Mouse (Mus musculus): ENCODE results near the gene Rpf2.

Gene Rpf2

DNA sequence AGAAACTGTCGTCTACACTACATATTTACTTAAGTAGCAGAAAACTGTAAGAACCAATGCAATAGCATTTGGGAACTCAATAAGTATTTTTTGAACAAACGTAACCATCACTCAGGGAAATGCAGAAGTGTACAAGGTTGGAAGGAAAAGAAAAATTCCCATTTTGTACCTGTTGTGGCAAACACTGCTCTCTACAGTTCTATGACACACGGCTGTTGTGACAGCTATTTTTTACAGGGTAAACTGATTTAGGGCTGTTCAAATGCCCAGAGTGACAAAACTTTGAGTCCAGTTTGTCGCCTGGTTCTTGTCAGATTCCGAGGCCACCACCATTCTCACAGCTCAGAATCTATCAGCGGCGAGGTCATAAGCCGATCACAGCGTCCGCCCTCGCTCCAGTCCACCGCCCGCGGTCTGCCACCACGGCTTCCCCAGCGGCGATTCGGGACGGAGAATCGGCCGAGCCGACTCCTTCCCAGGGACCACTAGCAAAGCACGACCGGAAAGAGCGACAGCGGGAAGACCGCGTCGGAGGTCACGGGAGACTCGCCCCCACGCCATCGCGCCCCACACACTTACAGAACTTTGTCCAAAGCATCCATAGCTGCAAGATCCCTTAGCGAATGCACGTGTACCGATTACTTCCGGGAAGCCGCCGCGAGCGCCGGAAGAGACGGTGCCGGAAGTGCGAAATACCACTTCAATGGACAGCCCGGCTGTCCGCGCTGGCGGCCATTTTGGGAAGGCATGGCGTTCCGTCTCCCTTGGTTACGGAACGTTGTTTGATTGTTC, at the start of gene Rpf2:
TSS of gene Rpf2 (minus strand) at position 663 of the 792 bp plus-strand sequence.
- DNase-seq (ENCODE audit: extremely low spot score, low read depth, low spot score), result peak; percentile 81

DNA sequence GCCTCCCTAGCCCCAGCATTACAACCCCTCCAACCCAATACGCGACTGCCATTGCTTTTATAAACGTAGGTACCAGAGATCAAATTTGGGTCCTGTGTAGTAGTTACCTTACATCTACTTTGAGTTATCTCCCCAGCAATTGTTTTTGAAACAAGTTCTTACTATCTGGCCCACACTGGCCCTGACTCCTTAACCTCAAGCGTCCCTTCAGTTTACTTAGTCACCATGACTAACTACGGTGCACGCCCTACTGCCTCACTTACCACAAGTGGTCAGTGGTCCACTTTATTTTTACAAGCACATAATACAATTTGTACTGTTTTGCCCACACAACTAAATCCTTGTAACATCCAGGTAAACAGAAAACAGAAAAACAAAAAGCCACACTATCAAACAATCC, 45.8 kb upstream of the Rpf2 start:
- no peak for DNase-seq (ENCODE audit: extremely low spot score, low read depth, low spot score)

DNA sequence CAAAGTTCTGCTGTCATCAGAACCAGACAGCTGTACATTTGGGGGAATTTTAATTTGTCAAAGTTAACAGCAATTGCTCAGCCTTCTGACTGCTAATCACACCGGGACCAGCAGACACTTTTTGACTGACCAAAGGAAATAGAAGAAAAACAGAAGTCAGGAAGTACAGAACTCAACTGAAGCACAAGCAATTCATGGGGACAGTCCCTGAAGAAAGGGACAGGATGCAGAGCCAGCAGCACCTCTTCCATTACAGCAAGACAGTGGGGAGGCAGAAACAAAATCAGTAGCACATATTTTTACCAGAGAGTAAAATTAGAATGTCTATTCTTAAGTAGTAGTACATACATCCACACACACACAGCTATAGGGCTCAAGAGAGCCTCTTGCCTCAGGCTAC, 39.9 kb upstream of the Rpf2 start:
- no peak for DNase-seq (ENCODE audit: extremely low spot score, low read depth, low spot score)

DNA sequence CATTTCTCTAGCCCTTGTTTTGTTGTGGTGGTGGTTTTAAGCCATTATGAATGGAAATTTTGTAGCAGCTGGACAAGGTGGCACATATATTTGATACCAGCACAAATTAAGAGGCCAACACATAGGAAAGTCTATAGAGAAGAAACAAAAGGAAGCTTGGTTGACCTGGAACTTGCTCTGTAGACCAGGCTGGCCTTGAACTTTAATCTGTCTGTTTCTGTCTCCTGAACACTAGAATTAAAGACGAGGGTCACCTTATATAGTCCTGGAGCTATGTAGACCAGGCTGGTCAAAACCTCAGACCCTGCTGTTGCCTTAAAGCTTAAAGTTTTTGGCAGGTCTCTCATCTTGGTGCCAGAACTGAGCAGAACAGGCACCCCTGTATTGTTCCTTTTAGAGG, 38.7 kb upstream of the Rpf2 start:
- no peak for DNase-seq (ENCODE audit: extremely low spot score, low read depth, low spot score)

DNA sequence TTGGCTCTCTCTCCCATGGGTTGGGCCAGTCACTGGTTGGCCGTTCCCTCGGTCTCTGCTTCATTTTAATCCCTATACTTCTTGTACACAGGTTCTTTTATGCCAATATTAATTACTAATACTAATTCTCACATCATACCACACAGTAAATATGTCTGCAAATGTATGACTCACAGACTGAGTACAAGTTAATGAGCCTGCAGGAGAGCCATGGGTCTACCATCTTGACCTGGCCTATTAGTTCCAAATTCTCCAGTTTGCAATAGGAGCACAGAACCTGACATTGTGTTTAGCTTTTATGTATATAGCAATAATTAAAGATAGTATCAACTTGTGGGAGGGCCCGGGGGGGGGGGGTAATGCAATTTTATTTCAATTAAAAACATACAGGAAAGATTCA, 38.2 kb upstream of the Rpf2 start:
- DNase-seq (ENCODE audit: extremely low spot score, low read depth, low spot score), result no peak

DNA sequence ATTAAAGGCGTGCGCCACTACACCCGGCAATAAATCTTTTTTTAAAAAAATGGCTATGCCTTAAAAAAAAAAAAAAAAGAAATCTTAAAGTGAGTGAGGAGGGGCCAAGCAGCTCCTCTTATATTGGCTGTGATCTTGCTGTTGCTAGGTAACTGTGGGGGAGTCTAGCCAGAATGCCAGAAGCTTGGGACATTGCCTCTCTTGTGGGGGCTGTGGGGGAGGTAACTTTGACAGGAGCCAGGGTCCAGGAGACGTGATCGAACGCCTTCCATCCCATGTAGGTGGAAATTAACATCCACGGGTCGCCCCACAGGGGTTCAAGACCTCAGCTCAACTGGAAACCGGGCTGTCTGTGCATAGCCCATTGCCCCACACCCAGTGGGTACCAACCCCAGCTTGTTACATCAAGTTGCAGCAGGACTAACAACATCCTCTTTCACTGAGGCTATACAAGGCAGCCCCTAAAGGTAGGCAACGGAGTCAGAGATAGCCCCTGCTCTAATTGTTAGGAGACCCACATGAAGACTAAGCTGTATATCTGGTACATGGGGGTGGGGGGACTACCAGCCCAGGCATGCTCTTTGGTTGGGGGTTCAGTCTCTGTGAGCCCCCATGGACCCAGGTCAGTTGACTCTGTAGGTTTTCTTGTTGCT, 37.5 kb upstream of the Rpf2 start:
- no peak for DNase-seq (ENCODE audit: extremely low spot score, low read depth, low spot score)

DNA sequence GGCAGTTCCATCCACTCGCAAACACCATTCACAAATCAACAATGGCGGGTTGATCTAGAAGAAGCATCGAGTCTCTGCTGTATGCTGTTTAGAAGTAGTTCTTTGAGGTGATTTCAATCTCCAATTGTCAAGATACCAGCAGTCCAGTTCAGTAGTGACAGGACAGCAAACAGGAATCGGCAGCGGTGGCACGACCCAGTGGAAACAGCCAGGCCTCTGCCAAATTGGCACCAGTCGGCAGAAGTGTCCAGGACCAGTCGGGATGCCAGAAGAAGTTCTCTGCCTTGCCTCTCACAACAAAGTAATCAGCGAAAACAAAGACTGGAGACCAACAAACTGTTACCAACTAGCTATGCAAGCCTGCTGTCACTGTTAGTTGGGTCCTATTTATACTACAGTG, 36.8 kb upstream of the Rpf2 start:
- DNase-seq (ENCODE audit: extremely low spot score, low read depth, low spot score), result no peak

DNA sequence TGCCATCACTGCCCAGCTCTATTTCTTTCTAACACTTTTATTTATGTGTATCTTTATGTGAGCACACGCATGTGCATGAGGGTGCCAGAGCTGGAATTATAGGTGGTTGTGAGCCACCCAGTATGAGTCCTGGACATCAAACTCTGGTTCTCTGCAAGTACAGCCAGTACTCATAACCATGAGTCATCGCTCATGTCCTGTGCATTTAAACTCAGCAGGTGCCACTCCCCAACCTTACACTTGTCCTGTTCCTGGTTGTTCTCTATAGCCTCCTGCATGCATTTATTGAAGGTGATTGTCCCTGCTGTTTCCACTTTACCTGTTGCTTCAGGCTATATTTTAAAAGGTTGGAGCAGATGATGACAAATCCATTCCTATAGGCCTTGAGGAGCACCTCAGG, 34.7 kb upstream of the Rpf2 start:
- no peak for DNase-seq (ENCODE audit: extremely low spot score, low read depth, low spot score)

DNA sequence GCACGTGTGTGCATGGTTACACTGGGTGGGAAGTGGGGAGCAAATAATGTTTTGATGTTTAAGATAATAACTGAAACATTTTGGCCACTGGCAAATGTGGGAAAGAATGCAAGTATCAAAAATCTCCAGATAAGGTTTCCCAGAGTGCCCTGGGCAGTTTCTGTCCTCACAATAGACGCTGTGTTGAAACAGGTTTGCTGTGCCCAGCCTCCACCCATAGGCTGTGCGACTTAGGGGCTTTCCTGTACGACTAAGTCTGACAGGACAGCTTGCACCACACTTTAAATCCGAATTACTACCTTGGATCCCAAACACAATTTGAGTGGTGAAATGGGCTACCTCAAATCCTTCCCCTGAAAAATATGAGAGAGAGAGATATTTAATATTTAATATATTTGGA, 31.5 kb upstream of the Rpf2 start:
- DNase-seq (ENCODE audit: extremely low spot score, low read depth, low spot score), result no peak

DNA sequence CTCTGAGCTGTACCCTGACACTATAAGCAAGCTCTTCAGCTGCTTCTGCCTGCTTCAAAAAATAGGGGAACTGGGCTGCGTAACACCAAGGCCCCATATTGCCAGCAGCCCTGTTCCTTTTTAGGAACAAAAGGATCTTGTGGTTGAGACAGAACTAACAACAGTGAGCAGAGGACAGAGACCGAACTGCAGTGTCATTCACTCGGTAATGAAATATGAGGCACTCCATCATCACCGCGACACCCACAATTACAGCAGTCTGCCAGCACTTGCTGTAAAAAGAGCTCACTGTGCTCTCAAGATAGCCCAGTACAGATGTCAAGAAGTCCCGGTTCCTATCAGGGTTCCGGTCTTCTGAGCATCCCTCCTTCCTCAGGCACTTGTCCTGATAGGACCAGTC, 29.2 kb upstream of the Rpf2 start:
- DNase-seq (ENCODE audit: extremely low spot score, low read depth, low spot score), result no peak

DNA sequence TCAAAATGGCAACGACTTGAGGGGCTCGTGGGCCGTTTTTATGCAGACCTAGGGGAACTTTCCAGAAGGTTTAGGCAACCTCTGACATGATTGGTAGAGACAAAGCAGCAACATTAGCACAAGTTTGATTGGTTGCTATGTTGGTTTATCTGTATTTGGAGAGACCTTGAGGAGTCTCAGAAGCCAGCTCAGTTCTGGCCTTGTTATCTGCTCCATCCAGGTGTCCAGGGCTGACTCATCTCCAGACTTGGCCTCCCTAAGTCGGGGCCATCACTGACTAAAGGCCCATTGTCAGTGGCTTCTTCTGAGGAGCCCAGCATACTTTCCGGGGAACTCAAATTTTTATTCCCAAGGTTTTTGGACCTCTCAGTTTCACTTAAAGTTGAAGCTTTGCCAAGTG, 27.1 kb upstream of the Rpf2 start:
- no peak for DNase-seq (ENCODE audit: extremely low spot score, low read depth, low spot score)

DNA sequence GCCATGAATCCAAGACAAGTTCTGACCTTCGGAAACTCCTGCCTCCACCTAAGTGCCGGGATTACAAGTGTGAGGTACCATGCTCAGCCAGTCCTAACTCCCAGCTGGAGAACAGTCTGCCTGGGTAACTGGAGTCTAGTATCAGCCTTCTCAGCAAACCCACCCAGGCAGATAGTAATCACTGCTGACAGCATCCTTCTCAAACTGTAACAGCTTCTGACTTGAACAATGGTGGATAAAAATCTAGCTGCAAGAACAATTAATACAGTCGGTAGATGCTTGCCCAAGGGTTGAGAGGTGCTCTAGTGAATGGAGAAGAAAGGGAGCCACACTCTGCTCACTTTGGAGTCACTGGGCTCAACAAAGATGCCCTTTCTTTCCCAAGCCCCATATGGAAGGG, 24.4 kb upstream of the Rpf2 start:
- no peak for DNase-seq (ENCODE audit: extremely low spot score, low read depth, low spot score)

DNA sequence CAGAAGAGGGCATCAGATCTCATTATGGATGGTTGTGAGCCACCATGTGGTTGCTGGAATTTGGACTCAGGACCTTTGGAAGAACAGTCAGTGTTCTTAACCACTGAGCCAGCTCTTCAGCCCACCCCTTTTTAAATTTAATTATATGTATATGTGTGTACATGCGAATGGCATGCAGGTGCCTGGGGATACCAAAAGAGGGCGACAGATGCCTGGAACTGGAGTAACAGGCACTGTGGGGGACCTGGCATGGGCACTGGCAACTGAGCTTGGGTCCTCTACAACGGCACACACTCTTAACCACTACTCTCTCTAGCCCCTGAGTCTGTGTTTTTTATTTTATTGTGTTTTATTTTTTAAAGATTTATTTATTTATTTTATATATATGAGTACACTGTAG, 18.1 kb upstream of the Rpf2 start:
- DNase-seq (ENCODE audit: extremely low spot score, low read depth, low spot score), result no peak

DNA sequence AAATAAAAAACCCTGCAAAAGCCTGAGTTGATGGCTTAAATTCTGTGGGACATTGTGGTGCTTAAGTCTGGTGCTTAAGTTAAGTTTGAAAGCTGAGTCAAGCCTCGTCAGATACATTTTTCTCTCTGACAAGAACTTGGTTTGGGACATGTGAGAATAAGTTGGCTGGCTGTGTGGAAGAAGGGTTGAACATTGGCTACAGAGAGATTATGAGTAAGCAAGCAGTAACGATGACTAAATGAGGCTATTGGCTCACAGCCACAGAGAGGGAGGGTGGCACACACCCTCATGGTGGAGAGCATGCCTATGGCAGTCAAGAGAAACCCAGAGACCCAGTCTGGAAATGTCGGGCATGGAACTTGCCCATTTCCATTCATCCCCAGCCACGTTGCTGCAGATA, 16.9 kb upstream of the Rpf2 start:
- DNase-seq (ENCODE audit: extremely low spot score, low read depth, low spot score), result no peak

DNA sequence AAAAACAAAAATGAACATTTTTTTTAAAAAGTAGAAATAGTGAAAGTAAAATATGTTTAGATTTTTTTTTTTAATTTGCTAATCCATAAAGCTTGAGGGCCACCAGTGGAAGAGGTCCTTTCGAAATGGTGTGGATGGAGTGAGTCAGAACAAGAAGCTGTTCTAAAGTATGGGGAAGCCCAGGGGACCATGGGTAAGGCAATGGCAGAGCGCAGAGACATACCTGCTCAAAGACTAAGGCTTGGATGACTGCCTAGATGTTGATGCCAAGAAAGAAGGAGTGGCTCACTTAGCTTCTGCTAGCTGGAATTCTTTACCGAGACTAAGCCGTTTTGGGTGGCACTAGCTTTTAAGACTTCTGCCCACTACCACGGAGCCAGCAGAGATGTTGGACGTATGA, 15.4 kb upstream of the Rpf2 start:
- DNase-seq (ENCODE audit: extremely low spot score, low read depth, low spot score), result no peak

DNA sequence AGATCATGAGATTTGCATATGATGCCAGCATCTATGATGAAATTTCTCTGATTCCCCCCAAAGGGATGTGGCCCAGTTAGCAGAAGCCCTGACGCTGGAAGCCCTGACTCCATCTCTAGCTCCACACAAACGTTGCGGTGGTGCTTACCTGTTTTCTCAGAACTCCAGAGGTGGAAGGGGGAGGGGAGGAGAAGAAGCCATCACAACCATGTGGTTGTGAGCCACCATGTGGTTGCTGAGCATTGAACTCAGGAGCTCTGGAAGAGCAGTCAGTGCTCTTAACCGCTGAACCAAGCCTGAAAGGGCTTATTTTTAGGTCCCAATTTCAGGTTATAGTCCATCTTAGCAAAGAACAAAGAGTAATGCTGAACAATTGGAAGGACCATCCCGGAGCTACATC, 13.5 kb upstream of the Rpf2 start:
- no peak for DNase-seq (ENCODE audit: extremely low spot score, low read depth, low spot score)

DNA sequence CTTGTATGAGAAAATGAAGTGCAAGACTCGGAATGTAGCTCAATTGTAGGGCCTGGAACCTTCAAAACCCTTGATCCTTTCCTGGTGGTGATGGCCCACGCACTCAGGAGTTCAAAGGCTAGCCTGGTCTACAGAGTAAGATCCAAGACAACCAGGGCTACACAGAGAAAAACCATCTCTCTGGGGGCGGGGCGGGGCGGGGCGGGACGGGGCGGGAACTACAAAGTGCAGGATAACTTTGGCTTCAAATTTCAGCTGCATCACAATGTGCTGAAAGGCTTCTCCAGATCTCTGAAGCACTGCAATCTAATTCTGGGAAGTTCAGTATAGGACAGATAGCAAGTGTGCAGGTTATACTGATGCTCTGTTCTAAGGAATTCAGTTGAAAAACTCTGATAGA, 12.7 kb upstream of the Rpf2 start:
- no peak for DNase-seq (ENCODE audit: extremely low spot score, low read depth, low spot score)

DNA sequence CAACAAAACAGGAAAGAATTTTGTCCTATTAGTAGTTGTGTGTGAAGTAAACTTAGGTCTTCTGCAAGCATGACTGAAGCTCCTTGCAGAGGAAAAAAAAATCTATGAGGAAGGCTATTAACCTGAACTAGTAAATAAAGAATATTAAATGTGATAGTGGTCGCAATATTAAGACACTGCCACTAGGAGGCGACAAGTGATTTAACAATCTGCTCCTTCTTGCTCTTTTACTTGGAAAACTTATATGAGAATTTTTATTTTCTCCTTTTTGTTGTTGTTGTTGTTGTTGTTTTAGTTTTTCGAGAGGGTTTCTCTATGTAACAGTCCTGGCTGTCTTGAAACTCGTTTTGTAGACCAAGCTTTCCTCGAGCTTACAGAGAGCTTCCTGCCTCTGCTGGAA, 12.1 kb upstream of the Rpf2 start:
- DNase-seq (ENCODE audit: extremely low spot score, low read depth, low spot score), result peak; percentile 63

DNA sequence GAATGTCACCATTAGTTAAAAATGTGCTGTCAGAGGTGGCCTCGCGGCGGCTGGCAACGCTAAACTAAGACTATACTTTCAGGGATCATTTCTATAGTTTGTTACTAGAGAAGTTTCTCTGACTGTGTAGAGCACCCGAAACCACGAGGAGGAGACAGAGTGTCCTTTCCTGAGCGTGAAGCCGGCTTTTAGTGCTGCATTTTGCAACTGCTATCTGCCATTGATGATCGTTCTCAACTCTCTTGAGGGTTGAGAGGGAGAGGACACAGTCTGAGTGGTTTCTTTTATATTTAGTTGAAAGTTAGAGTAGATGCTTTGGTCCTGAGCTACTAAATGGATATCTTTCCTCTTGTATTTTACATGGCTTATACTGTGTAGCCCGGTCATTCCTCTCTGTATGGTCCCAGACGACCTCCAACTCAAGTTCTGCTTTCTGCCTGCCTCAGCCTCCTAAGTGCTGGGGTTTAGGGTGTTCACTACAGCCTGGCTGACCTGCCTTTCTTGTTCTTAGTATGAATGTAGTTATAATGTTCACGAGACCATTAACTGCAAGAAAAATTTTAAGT, 11.6 kb upstream of the Rpf2 start:
- peak; percentile 92 for DNase-seq (ENCODE audit: extremely low spot score, low read depth, low spot score)

DNA sequence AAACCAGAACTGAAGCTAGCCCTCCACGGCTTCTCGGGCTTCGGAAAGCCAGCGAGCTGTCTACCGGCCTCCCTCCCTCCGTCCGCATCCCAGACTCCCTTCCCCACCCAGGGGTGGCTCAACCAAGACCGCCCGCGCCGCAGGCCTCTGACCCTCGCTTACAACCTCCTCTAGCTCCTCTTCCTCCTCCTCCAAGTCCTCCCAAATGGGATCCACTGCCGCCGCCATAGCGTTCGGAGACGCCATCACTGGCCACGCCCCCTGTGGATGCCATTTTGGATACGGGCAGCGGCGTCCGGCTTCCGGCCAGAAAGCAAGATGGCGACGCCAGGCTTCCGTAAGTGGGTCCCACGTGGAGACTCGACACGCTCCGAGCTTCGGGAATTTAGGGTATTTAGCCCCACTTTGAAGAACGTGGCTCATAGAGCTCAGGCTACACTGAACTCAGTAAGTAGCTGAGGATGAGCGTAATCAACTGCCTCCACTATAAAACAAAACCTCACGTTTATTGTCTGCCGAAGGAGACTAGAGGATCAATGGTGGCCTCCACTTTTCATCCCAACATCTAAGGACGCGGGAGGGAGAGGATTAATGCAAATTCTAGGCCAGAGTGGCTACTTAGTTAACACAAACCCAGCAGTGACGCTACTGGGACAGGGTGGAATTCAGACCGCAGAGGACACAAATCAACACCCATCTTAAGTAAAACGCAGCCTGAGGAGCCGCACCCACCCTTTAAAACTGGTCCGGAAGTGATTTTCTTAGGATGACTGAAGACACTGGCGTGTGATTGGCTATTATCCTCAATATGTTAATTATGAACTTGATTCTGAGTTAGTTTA, 10.8 kb upstream of the Rpf2 start, which contains the start of gene Gtf3c6:
TSS of gene Gtf3c6 (minus strand) at position 695 of the 842 bp plus-strand sequence.
- peak; percentile 83 for DNase-seq (ENCODE audit: extremely low spot score, low read depth, low spot score)

DNA sequence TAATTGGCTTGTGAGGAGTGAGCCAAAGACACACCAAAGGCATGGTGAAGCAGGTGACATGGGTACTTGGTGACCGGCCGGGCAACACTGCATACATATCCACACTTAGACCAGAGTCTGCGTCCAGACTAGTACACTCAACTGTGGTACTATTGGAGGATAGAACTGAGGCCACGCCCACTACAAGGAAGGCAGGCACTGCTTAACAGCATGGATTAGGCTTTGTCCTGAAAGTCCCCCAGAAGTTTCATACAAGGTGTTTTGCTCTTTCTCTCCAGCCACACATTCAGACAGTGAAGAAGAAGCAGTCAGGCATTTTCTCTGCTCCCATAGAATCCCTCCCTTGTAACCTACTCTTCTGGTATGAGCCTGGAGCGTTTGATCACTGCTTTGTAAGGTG, 9.9 kb upstream of the Rpf2 start:
- DNase-seq (ENCODE audit: extremely low spot score, low read depth, low spot score), result peak; percentile 54

DNA sequence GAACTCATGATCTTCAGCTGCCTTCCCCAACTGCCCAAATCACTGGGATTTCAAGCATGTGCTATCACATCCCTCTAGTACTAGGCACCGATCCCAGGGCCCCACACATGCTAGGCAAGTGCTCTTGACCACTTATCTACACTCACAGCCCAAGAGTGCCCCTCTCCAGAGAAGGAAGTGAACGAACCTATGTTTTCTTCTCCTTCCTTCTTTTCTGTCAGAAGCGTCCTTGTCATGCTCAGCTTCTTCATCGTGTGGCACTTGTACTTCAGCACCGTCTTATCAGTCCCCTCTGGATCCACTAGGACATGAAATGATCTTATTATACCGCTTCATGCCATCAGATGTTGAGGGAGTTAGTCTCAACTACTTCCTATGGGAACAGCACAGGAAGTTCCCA, 4.1 kb upstream of the Rpf2 start:
- DNase-seq (ENCODE audit: extremely low spot score, low read depth, low spot score), result no peak
